Mouse (Mus musculus) gastrocnemius, adult 8-10 months (tissue): ENCODE data around the gene Serpinb6d. TPM values are rescaled to one million over a fixed set of nuclear protein-coding genes. Genes with fewer than 3 reads are reported as not detected.

Source experiments
- DNase-seq, 2 experiments: peaks; one replicate each; pipeline ENCODE4 v3.0.0; 2022; ENCODE audit warnings: low spot score in 2 of 2
- total RNA-seq, 4 experiments: library from RNA; stranded (reverse); gene quantifications; 2 replicates each; pipeline ENCODE4 v1.2.4; 2022

Serpinb6d gene
- not detected for total RNA-seq

GRCm38 (mm10) chr13:33661105-33661504 lies at the start of gene Serpinb6d:
TSS of gene Serpinb6d (plus strand) at chr13:33661405.
- no peak for DNase-seq

- DNase-seq = no peak
Measured at GRCm38 (mm10) chr13:33622921-33623320, 38.3 kb upstream of the Serpinb6d start.

- no peak for DNase-seq
Measured at GRCm38 (mm10) chr13:33642540-33642939, 18.7 kb upstream of the Serpinb6d start.

- no peak for DNase-seq
Measured at GRCm38 (mm10) chr13:33662550-33662949, 1.3 kb downstream of the Serpinb6d start.

- no peak for DNase-seq
Measured at GRCm38 (mm10) chr13:33720296-33720695, 59.1 kb downstream of the Serpinb6d start.

Other genes starting within 250 kb of the Serpinb6d start
- gene Serpinb9g, start 176.6 kb upstream of the Serpinb6d start, total RNA-seq = not detected
- not detected for gene Serpinb6e, start 182.0 kb downstream of the Serpinb6d start, total RNA-seq
- under 1 TPM in 3 of 4 experiments, not detected in 1; 0.36 to 0.56 (median 0.53) TPM for gene Serpinb6c, start 244.3 kb downstream of the Serpinb6d start, total RNA-seq